Mouse (Mus musculus) gastrocnemius, adult 18-20 months (tissue): Measurements from ENCODE around the gene Tph1. TPM values are rescaled to one million over a fixed set of nuclear protein-coding genes. Genes with fewer than 3 reads are reported as not detected.

Experiments
- DNase-seq: peaks from one replicate; pipeline ENCODE4 v3.0.0; 2021; ENCODE audit warnings: low spot score
- total RNA-seq, 2 experiments: library from RNA; stranded (reverse); gene quantifications; 2 replicates each; pipeline ENCODE4 v1.2.3; 2021

Gene Tph1
- total RNA-seq, 2 experiments from 2014 or later, result 0.21 to 0.41 TPM

- no peak for DNase-seq
Observed at GRCm38 (mm10) chr7:46648431-46649140, 23.8 kb downstream of the Tph1 start.

GRCm38 (mm10) chr7:46643172-46643571 is 29.2 kb downstream of the Tph1 start:
- DNase-seq, result no peak

- no peak for DNase-seq
Observed at GRCm38 (mm10) chr7:46640062-46640461, 32.3 kb downstream of the Tph1 start.

- DNase-seq, result peak; percentile 93
Observed at GRCm38 (mm10) chr7:46639692-46640031, 32.7 kb downstream of the Tph1 start, which contains the start of gene Sergef. Gene Sergef (minus strand): TSS chr7:46639807.

GRCm38 (mm10) chr7:46638889-46639691 is 33.2 kb downstream of the Tph1 start:
- no peak for DNase-seq

- DNase-seq, result no peak
Observed at GRCm38 (mm10) chr7:46628375-46628975, 43.9 kb downstream of the Tph1 start.

GRCm38 (mm10) chr7:46623979-46624378 is 48.4 kb downstream of the Tph1 start:
- no peak for DNase-seq

GRCm38 (mm10) chr7:46618416-46619110 is 53.8 kb downstream of the Tph1 start:
- DNase-seq, result no peak

GRCm38 (mm10) chr7:46616429-46617005 is 55.8 kb downstream of the Tph1 start:
- DNase-seq, result peak; percentile 65

- peak; percentile 72 for DNase-seq
Observed at GRCm38 (mm10) chr7:46615256-46615977, 56.9 kb downstream of the Tph1 start.

- no peak for DNase-seq
Observed at GRCm38 (mm10) chr7:46614263-46614662, 58.1 kb downstream of the Tph1 start.

GRCm38 (mm10) chr7:46613091-46613490 is 59.2 kb downstream of the Tph1 start:
- DNase-seq, result no peak

GRCm38 (mm10) chr7:46612421-46612937 is 59.9 kb downstream of the Tph1 start:
- DNase-seq, result no peak

GRCm38 (mm10) chr7:46611970-46612369 is 60.4 kb downstream of the Tph1 start:
- peak; percentile 52 for DNase-seq

- DNase-seq, result no peak
Observed at GRCm38 (mm10) chr7:46609317-46609716, 63.0 kb downstream of the Tph1 start.

GRCm38 (mm10) chr7:46607428-46608055 is 64.8 kb downstream of the Tph1 start:
- peak; percentile 68 for DNase-seq

- no peak for DNase-seq
Observed at GRCm38 (mm10) chr7:46607031-46607426, 65.3 kb downstream of the Tph1 start.

GRCm38 (mm10) chr7:46606391-46607030 is 65.8 kb downstream of the Tph1 start:
- DNase-seq, result peak; percentile 73

- DNase-seq, result no peak
Observed at GRCm38 (mm10) chr7:46603051-46603450, 69.3 kb downstream of the Tph1 start.
